Mouse (Mus musculus): ENCODE data around the gene Fbln2.

The Fbln2 gene

DNA sequence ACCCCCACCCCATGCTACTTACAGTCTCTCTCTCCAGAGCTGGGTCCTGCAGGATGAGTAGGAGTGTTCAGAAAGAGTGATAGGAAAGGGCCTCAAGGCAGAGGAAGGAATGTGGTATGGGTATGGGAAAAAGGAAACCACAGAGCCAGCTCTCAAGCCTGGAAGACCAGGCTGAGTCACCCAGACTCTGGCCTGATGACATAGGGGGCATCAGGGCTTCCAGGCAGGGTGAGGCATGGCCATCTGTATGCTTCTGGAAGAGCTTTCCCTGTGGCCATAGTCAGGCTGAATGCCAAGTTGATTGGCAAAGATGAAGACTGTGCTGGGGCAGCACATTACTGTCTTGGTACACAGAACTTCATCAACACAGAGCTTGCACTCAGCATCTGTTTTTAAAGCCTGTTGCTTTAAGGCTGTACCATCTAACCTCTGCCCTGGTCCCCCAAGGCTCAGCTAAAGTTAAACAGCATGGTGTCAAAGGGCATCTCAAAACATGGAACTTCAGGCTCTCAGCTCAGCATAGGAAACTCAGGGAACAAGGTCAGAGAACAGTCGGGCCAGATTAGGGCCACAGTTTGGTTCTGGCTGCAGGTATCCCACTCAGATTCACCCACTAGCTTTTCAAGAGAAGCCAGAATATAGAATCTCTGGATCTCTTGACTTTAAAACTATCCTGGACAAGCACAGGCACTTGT is 19.3 kb upstream of the Fbln2 start:
- no peak for DNase-seq

DNA sequence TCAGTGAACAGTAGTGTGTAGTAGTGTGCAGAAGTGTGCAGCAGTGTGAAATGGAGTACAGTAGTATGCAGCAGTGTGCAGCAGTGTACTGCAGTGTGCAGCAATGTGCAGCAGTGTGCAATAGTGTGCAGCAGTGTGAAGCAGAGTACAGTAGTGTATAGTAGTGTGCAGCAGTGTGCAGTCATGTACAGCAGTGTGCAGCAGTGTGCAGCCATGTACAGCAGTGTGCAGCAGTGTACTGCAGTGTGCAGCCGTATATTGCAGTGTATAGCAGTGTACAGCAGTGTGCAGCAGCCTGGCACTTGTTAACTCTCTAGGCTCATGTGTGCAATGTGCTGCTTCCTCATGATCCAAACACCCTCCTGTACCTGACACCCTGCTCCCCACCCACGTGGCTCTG is 13.8 kb upstream of the Fbln2 start:
- DNase-seq: no peak

DNA sequence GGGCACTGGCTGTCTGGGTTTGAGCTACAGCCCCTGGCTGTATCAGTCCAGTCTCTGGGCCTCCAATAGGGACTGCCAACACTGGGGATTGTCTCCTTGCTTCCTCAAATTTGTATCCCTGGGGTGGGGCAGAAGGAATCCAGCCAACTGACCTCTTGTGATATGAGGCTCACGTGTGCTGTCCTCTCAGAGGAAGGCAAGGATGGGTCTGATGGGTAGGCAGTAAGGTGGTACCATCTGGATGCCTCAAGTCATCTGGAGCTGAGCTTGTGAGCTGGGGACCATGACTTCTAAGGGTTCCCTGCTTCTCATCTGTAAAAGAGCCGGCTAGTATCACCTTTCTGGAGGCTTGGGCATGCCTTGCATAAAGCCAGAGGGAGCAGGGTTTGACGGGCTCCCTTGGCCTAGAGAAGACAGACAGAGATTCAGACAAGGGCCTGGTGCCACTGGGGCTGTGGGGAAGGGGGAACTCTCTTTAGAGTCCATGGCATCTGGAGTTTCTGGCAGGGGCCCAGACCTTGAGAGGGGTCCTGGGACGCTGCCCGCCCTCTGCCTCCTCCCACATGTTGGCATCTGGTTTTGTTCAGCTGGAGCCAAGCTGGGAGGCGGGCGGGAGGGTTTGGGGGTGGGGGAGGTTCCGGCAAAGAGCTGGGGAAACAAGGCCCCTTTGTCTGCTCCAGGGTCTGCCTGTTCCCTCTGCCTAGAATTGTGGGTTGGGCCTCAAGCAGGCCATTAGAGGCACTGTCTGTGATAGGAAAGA is 11.6 kb upstream of the Fbln2 start:
- no peak for DNase-seq

DNA sequence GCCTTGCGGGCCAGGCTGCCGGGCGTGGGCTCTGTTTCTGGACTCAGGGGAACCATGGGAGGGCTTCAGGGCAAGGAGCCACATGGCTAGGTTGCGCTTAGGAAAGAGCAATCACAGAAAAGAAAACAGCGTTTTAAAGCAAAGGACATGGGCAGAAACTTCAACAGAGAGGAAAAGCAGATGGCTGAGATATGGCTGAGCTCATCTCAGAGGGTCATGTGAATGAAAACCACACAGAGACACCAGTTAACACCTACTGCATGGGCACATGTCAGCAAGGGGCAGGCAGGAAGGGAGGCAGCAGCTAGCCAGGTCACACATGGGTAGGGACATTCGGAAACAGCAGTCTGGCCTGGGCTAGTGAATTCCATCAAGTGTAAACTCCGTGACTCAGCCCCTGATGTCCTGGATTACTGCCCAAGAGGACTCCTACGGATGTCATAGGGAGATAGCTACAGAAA is 10.3 kb upstream of the Fbln2 start:
- peak; percentile 47 for DNase-seq

DNA sequence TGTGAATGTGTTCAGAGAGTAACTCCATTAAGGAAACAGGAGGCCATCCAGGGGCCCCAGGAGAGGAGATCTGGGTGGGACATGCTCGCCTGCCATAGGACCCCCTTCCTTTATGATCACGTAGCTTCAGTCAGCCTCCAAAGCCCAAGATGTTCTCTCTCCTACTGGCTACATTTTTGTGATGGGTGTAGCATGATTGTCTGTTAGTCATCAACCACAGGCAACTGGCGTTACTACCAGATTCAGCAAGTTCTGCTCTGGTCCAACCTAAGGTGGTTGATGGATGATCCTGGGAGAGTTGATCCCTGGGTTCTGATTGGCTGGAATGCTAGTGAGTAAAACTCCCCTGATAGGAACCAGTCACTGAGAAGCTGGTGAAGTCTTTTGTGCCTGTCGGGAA is 9.7 kb upstream of the Fbln2 start:
- DNase-seq: no peak

DNA sequence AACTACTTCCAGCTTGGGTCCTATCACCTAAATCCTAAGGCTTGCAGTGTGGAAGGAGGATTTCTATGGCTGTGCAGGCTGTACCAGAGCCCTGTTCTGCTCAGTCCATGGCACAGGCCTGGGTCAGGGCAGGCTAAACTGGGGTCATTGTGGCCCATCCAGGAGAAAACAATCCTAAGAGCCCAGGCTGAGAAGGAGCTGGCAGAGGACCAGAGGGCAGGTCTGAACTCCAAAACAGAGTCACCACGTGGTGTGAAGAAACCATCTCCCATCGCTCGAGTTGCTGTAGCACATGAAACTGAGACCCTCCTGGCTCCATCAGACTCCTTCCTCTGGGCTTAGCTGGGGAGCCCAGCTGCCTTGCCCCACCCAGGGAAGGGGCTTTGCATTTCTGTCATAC is 6.9 kb upstream of the Fbln2 start:
- no peak for DNase-seq

DNA sequence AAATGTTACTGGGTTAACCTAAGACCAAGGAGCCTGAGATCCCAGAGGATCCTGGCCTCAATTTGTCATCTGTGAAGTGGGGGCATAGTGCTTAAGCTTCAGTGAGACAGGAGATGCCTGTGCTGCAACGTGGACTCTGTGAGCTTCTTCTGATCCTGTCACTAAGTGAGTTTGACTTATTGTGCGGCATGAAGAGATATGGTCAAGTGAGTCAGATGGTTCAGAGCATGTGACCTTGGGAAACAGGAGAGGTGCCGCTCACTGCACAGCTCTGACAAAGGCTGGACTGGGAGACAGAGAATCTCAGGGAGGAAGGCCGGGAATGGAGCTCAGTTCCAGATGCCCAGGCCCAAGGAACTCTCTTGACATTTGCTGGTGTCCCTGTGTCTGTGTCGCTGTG is 6.5 kb upstream of the Fbln2 start:
- no peak for DNase-seq

DNA sequence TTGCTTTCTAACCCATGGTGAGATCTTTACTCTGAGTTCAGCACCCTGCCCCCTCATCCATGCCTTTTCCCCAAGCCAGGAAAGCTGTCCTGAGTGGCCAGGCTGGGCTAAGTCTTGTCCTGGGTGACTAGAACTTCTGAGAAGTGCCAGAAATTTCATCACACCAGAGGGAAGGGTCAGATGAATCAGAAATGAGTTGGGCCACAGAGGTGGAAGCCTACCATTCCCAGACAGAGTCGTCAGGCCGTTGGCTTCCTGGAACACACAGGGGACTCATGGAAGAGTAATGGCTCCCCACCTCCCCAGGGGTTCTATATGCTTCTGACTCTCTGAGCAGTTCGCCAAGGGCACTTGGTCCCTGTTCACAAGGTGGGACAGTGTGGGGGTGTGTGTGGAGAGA is 4.8 kb upstream of the Fbln2 start:
- no peak for DNase-seq

DNA sequence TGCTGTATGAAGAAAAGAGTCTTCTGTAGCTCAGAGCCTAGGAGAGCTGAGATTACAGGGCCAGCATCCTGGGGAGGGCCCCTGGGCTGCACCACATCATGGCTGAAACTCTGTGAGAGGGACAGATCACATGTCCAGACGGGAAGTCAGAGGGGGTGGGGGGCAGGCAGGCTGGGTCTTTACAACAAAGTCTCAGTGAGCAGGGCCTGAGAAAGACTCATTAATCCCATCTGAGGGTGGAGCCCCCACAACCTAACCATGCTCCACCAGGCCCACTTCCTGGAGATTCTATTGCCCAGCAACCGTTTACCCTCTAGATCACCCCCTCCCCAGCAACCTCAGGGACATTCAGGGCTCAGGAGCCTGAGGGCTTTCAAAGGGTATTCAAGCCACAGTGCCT is 2.5 kb upstream of the Fbln2 start:
- DNase-seq: peak; percentile 27

DNA sequence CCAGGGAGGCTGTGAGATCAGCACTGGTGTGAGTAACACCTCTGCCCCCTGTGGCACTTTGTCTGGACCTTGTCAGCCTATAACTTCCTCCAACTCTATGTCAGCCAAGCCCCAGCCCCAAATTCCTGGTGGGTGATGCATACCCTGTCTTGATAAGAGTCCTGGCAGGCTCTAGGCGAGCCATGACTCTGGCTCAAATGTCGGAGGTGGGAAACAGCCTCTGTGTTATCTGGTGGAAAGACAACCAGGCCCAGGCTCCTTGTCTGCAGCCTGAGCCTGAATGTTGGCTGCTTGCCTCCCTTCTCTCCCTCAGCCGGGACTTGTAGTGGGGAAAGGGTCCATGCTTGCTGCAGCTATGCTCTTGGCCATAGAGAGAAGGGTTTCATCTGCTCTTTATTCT is 1.4 kb upstream of the Fbln2 start:
- DNase-seq: no peak

DNA sequence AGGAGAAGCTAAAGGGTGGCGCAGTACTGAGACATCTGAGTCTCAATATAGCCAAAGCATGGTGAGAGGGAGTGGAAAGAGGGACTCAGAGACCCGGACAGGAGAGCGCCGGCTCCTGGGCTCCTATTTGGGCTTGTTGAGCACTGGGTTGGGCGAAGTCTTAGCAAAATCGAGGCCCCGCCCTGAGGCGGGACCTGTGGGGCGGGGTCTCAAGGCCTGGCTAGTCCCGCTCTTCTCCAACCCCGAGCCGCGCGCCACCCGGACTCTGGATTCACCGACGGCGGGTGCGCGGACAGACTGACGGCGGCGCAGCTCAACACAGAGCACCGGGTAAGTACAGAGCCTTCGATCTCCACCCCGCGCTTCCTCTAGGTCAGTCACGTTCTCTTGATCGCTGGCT is 316 bp downstream of the Fbln2 start:
- DNase-seq: peak; percentile 80

DNA sequence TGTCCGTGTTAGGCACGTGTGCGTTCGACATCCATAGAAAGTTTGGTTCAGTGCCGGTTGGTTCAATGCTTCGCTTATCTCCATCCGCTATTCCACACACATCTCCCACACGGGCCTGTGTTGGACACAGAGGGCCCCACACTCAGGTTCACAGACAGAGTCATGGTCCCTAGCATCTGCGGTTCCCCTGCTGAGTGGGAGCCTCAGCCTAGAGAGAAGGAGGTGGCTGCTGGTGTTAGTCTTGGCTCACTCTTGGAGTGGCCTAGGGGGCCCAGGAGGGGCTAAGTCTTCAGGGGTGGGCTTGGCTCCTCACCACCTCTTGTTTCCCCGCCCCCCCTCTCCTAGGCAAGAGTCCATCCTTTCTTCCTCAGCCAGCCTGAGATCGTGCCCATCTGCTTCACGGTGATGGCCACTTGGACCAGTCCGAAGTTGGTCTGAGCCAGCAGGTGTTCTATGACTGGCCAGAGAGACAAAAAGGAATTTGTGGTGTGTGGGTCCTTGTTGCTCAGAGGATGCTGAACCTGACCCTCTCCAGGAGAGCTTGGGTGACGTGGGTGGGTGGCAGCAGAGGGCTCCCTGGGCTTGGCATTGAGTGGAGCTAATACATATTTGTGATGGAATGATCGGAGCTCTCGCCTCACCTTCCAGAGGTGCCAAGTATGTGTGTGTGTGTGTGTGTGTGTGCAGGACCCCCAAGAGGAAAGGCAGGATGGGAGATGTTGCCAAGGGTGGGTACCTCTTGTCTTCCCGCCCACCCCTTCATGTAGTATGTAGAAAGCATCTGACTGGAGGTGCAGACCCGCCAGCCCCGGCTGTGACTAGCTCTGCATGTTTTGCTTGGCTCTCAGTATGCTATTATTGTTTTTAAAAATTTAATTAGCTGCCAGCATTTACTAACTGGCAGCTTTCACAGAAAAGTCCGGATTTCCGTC is 1.3 kb downstream of the Fbln2 start:
- no peak for DNase-seq

DNA sequence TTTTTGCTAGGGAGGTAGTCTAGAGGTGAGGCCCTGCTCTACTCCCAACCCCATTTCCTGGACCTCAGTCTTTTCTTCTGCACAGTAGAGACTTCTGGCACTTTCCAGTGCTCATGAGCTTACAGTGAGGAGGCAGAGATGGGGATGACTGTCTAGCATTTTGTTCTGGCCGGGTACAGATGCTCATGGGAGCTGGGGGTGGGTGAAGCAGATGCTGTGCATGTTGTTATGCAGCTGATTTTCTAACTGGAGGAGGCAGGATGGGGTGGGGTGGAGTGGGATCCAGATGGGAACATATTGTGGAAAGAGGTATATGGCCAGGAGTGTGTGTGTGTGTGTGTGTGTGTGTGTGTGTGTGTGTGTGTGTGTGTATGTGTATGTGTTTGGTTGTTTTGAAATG is 3.2 kb downstream of the Fbln2 start:
- no peak for DNase-seq

DNA sequence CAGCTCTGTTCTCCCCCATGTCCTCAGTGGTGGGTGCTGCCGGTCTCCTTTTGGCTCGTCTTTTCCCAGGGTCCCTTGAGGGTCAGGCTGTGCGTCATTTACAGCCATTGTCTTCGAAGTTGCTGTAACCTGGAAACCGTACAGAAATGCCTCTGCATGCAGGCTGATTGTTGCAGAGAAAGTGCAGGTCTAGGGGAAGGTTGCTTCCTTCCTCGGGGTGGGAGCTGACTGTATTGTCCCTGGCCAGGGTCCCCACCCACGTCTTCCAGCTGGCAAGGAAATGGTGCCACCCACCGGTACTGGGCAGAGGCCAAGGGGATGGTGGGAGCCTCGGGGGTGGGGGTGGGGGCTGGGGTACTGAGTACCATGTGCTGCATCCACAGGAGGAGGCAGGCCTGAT is 6.2 kb downstream of the Fbln2 start:
- peak; percentile 75 for DNase-seq

DNA sequence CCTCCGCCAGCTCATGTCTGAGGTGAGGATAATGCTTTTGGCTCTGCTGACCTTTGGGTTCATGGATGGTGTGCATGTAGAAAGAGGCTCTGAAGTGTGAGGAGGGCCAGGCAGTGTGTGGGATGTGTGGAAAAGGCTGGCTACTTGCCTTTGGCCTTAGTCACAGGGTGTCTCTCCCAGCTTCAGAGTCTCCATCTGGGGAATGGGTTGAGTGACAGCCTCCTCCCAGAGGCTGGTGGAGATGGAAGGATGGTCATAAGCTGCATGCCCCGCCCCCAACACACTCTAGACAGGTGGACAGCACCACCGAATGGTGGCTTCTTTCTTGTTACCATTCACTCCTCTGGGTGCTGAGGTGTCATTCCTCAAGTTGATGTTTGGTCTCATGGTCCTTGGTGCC is 6.6 kb downstream of the Fbln2 start:
- no peak for DNase-seq

DNA sequence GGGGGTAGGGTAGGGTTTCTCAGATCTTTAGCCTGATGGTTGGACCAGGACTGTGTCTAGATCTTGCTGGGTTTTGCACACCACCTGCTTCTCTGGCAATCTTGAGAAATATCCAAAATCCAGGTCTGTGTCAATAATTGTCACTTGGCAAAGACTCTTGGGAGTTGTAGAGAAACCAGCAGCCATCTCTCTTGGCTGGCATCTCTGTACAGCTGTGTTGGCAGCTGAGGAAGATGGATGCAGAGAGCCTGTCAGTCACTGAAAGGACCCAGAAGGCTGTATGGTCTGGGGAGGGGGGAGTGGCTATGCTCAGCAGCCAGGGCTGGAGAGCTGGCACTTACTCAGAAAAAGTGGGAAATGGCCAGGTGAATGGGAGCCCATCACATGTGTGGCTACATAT is 7.8 kb downstream of the Fbln2 start:
- no peak for DNase-seq

DNA sequence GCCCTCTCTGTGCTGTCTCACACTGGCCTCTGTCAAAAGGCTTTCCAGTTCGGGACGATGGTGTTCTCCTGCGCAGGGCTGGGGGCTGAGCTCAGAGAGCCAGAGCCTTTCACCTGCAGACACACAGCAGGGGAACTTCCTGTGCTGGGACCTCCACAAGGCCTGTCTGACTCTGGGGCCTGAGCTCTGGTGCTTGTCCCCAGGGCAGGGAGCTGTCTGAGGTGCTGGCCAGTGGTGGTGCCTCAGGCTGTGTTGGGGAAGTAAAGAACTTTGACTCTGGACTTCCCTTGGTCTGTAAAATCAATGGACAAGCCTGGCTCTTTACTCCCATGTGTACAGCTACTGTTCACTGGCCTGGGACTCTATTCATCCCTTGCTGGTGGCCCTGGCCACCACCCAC is 8.8 kb downstream of the Fbln2 start:
- DNase-seq: peak; percentile 58

DNA sequence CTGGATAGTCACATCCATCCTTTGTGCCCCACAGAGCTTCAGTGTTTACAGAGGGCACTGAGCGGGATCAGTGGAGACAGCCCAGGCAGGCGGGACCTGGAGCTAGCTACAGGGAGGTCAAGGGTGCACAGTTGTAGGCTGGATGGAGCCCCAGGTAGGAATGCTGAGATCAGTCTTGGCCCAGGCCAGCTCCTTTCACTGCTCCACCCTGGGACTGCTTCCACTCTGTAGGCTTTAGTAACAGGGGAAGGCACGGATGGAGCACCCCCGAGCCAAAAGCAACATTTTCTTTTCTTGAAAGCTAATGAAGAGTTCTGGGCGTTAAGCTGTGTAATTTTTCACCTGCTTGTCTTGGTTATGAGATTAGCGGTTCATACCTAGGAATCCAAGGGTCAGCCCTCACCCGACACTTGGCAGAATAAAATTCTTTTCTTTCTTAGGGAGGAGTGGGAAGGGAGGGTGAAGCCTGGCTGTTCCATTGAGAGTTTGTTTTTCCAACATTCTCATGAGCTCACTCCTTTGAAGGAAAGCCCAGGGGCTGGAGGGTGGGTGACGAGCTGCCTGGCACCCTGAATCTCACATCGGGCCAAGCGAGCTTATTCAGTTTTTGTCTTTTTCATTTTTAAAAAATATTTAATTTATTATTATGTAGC is 10.6 kb downstream of the Fbln2 start:
- no peak for DNase-seq

DNA sequence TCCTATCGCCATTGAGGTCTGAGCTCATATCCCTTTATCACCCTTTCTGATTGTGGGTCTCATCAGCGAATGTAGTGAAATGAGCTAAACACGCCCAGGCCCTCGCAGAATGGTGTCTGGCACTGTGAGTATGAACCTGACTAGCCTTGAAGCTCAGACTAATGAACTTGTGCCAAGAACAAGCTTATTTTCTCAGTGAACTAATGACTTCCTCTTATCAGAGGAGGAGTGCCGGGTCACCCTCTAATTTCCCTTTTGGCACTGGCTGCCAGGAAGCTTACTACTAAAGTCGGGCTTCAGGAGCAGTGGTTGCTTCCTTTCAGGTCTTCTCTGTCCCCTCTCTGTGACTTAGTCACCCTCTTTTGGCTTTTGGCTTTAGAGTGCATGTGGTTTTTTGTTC is 12.7 kb downstream of the Fbln2 start:
- DNase-seq: peak; percentile 57

DNA sequence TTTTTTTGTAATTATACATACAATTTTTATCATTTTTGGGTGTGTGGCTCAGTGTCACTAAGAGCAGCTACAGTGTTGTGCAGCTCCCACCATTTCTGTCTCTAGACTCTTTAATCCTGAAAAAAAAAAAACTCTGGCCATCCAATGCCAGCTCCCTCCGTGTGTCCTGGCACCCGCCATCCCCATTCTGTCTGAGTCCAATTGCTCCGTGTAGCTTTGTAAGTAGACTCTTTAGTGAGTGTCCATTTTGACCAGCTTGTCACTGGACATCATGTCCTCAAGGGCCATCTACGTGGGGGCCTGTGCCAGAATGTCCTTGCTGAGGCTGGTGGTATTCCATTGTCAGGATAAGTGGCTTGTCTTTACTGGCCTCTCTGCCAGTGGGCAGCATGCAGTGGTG is 13.1 kb downstream of the Fbln2 start:
- no peak for DNase-seq

DNA sequence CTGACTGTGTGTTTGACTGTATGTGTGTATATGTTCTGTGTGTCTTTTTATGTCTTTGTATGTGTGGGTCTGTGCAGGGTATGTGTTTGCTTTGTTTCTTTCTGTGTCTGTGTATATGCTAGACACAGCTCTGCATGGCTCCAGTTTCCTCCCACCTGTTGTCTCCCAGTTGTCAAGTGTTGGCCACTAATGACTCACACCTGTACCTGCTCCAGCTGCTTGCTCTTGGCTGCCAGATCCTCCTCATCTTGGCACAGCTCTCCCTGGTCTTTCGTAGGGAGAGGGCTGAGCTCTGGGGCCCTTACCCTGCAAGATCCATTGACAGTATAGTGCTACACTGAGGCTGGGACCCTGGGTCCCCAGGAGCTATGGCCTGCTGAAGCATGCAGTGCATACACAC is 13.8 kb downstream of the Fbln2 start:
- no peak for DNase-seq

DNA sequence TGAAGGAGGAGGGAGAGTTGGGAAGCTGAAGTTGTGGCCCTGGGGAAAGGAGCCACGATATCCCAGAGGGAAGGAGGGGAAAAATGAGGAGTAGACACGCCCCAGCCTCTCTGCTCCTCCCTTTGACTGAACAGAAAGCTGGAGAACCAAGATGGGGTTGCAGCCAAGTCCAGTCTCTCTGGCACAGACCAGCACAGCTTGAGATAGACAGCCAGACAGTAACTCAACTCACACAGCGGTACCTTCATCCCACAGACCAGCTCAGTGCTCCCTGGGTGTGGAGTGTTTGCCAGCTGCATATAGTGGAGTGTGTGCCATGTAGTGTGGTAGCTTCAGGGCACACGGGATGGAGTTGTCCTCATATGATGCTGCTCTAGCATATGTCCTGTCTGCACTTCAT is 16.7 kb downstream of the Fbln2 start:
- no peak for DNase-seq

DNA sequence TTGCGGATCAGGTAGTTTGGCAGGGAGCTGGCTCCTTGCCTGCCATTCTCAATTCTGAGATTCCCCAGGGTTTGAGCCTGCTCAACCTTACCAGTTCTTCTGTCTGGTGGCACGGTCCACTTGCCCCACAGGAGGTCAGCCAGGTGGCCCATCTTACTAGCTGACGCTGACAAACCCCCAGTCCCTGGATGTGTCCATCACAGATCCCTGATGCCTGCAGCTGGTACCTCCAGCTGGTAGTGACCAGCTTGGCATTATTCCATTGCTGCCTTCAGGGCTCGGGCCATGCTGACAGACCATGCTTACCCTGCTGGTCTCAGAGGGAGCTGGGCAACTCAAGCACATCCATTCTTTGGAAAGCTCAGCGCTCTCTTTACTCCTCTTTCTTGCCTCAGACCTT is 18.7 kb downstream of the Fbln2 start:
- no peak for DNase-seq

Data from lung, postnatal 10 days (tissue).